Mouse (Mus musculus): ENCODE measurements around the gene Mog.

- TF ChIP-seq CTCF (IDR thresholded peaks at IDR 0.05; ENCODE audit: low read depth) (no peak), EP300 (IDR thresholded peaks at IDR 0.05; ENCODE audit: low read depth) (no peak)
Observed at GRCm38 (mm10) chr17:36981845-36982244, 41.4 kb downstream of the Mog start.

Measured in liver, embryonic 14.5 days (tissue).